Mouse (Mus musculus): ENCODE results near the gene Wdr19. TPM values are rescaled to one million over a fixed set of nuclear protein-coding genes. Genes with fewer than 3 reads are reported as not detected.
A peak's percentile ranks its signal among the peaks of the same experiment; 100 is the strongest.

Wdr19 gene
- polyA plus RNA-seq (2011; ENCODE audit: insufficient read length, low read depth, missing spikeins) = 11.0 and 14.8 TPM in 2 replicates

GRCm38 (mm10) chr5:65199346-65200128 is at the start of gene Wdr19:
Gene Wdr19 (plus strand): TSS chr5:65199696.
- Histone ChIP-seq H3K4me3 (ENCODE audit: insufficient read depth, low read length) (peak within 1 kb of the TSS; percentile 79), H3K4me1 (ENCODE audit: control insufficient read depth, insufficient read depth, low read length) (0 out of 2 replicates have a peak, but pooled peaks cover 2% of the 10 kb centered on the region), H3K27ac (ENCODE audit: insufficient read depth, low read length) (peak within 1 kb of the TSS; percentile 38)
- TF ChIP-seq POLR2A (IDR thresholded peaks at IDR 0.05; ENCODE audit: low read depth, low read length) = peak; percentile 88
- no peak for TF ChIP-seq CTCF (IDR thresholded peaks at IDR 0.05; ENCODE audit: borderline replicate concordance, insufficient read depth, low read length)

- Histone ChIP-seq H3K4me1 (ENCODE audit: control insufficient read depth, insufficient read depth, low read length) (no peaks in the 10 kb centered on the region), H3K4me3 (ENCODE audit: insufficient read depth, low read length) (no peak overlapping the region), H3K27ac (ENCODE audit: insufficient read depth, low read length) (no peak overlapping the region)
- TF ChIP-seq CTCF (IDR thresholded peaks at IDR 0.05; ENCODE audit: borderline replicate concordance, insufficient read depth, low read length) (no peak), POLR2A (IDR thresholded peaks at IDR 0.05; ENCODE audit: low read depth, low read length) (no peak)
These were observed 49.8 kb upstream of the Wdr19 start for GRCm38 (mm10) chr5:65149706-65150105.

GRCm38 (mm10) chr5:65150376-65150955 is 49.0 kb upstream of the Wdr19 start:
- H3K27ac ChIP-seq (ENCODE audit: insufficient read depth, low read length) = no peak overlapping the region
- TF ChIP-seq CTCF (IDR thresholded peaks at IDR 0.05; ENCODE audit: borderline replicate concordance, insufficient read depth, low read length) (no peak), POLR2A (IDR thresholded peaks at IDR 0.05; ENCODE audit: low read depth, low read length) (no peak)
- H3K4me1 ChIP-seq (ENCODE audit: control insufficient read depth, insufficient read depth, low read length) = no peaks in the 10 kb centered on the region

GRCm38 (mm10) chr5:65151276-65151675 is 48.2 kb upstream of the Wdr19 start:
- H3K4me3 ChIP-seq (ENCODE audit: insufficient read depth, low read length) = no peak overlapping the region
- no peak overlapping the region for H3K27ac ChIP-seq (ENCODE audit: insufficient read depth, low read length)
- no peaks in the 10 kb centered on the region for H3K4me1 ChIP-seq (ENCODE audit: control insufficient read depth, insufficient read depth, low read length)
- TF ChIP-seq CTCF (IDR thresholded peaks at IDR 0.05; ENCODE audit: borderline replicate concordance, insufficient read depth, low read length) = no peak
- no peak for TF ChIP-seq POLR2A (IDR thresholded peaks at IDR 0.05; ENCODE audit: low read depth, low read length)

More at GRCm38 (mm10) chr5:65150376-65150955, 49.0 kb upstream of the Wdr19 start:
- no peak overlapping the region for H3K4me3 ChIP-seq (ENCODE audit: insufficient read depth, low read length)

GRCm38 (mm10) chr5:65151767-65152166 is 47.7 kb upstream of the Wdr19 start:
- Histone ChIP-seq H3K4me3 (ENCODE audit: insufficient read depth, low read length) (no peak overlapping the region), H3K27ac (ENCODE audit: insufficient read depth, low read length) (no peak overlapping the region), H3K4me1 (ENCODE audit: control insufficient read depth, insufficient read depth, low read length) (no peaks in the 10 kb centered on the region)
- TF ChIP-seq POLR2A (IDR thresholded peaks at IDR 0.05; ENCODE audit: low read depth, low read length) (no peak), CTCF (IDR thresholded peaks at IDR 0.05; ENCODE audit: borderline replicate concordance, insufficient read depth, low read length) (no peak)

GRCm38 (mm10) chr5:65154287-65154686 is 45.2 kb upstream of the Wdr19 start:
- Histone ChIP-seq H3K27ac (ENCODE audit: insufficient read depth, low read length) (no peak overlapping the region), H3K4me1 (ENCODE audit: control insufficient read depth, insufficient read depth, low read length) (no peaks in the 10 kb centered on the region), H3K4me3 (ENCODE audit: insufficient read depth, low read length) (no peak overlapping the region)
- no peak for TF ChIP-seq CTCF (IDR thresholded peaks at IDR 0.05; ENCODE audit: borderline replicate concordance, insufficient read depth, low read length)

- Histone ChIP-seq H3K27ac (ENCODE audit: insufficient read depth, low read length) (no peak overlapping the region), H3K4me1 (ENCODE audit: control insufficient read depth, insufficient read depth, low read length) (no peaks in the 10 kb centered on the region), H3K4me3 (ENCODE audit: insufficient read depth, low read length) (no peak overlapping the region)
- TF ChIP-seq CTCF (IDR thresholded peaks at IDR 0.05; ENCODE audit: borderline replicate concordance, insufficient read depth, low read length) = peak; percentile 80
- TF ChIP-seq POLR2A (IDR thresholded peaks at IDR 0.05; ENCODE audit: low read depth, low read length) = no peak
These were observed 42.6 kb upstream of the Wdr19 start for GRCm38 (mm10) chr5:65156853-65157252.

GRCm38 (mm10) chr5:65157412-65158381 is 41.8 kb upstream of the Wdr19 start:
- Histone ChIP-seq H3K4me1 (ENCODE audit: control insufficient read depth, insufficient read depth, low read length) (no peaks in the 10 kb centered on the region), H3K4me3 (ENCODE audit: insufficient read depth, low read length) (no peak overlapping the region), H3K27ac (ENCODE audit: insufficient read depth, low read length) (no peak overlapping the region)
- TF ChIP-seq CTCF (IDR thresholded peaks at IDR 0.05; ENCODE audit: borderline replicate concordance, insufficient read depth, low read length) = no peak
- no peak for TF ChIP-seq POLR2A (IDR thresholded peaks at IDR 0.05; ENCODE audit: low read depth, low read length)

GRCm38 (mm10) chr5:65158696-65159305 is 40.7 kb upstream of the Wdr19 start:
- TF ChIP-seq POLR2A (IDR thresholded peaks at IDR 0.05; ENCODE audit: low read depth, low read length) (no peak), CTCF (IDR thresholded peaks at IDR 0.05; ENCODE audit: borderline replicate concordance, insufficient read depth, low read length) (no peak)
- Histone ChIP-seq H3K4me3 (ENCODE audit: insufficient read depth, low read length) (no peak overlapping the region), H3K27ac (ENCODE audit: insufficient read depth, low read length) (no peak overlapping the region), H3K4me1 (ENCODE audit: control insufficient read depth, insufficient read depth, low read length) (no peaks in the 10 kb centered on the region)

Measured in embryonic fibroblast, embryonic 13.5 days (primary cell).